Mouse (Mus musculus): ENCODE results near the gene Hspb8.
"Not testable (repeated sequence)": the region's sequence is repeated elsewhere in the genome, so short reads cannot be mapped to it uniquely, and the experiment has no call there.

Gene Hspb8

GRCm38 (mm10) chr5:116434976-116435850, 12.5 kb upstream of the Hspb8 start:
- DNase-seq (ENCODE audit: extremely low spot score, low spot score), result no peak

- no peak for DNase-seq (ENCODE audit: extremely low spot score, low spot score)
These were observed 10.2 kb upstream of the Hspb8 start for GRCm38 (mm10) chr5:116432871-116433270.

- DNase-seq (ENCODE audit: extremely low spot score, low spot score), result no peak
These were observed 4.0 kb upstream of the Hspb8 start for GRCm38 (mm10) chr5:116426701-116427100.

- not testable (repeated sequence) for DNase-seq (ENCODE audit: extremely low spot score, low spot score)
These were observed 3.0 kb upstream of the Hspb8 start for GRCm38 (mm10) chr5:116425709-116426108.

GRCm38 (mm10) chr5:116425273-116425672, 2.6 kb upstream of the Hspb8 start:
- no peak for DNase-seq (ENCODE audit: extremely low spot score, low spot score)

GRCm38 (mm10) chr5:116423746-116424145, 1.1 kb upstream of the Hspb8 start:
- no peak for DNase-seq (ENCODE audit: extremely low spot score, low spot score)

GRCm38 (mm10) chr5:116421791-116422481, 728 bp downstream of the Hspb8 start:
- no peak for DNase-seq (ENCODE audit: extremely low spot score, low spot score)

- DNase-seq (ENCODE audit: extremely low spot score, low spot score), result no peak
These were observed 1.9 kb downstream of the Hspb8 start for GRCm38 (mm10) chr5:116420759-116421225.

GRCm38 (mm10) chr5:116420213-116420612, 2.5 kb downstream of the Hspb8 start:
- no peak for DNase-seq (ENCODE audit: extremely low spot score, low spot score)

GRCm38 (mm10) chr5:116419322-116420045, 3.2 kb downstream of the Hspb8 start:
- DNase-seq (ENCODE audit: extremely low spot score, low spot score), result no peak

- DNase-seq (ENCODE audit: extremely low spot score, low spot score), result no peak
These were observed 6.5 kb downstream of the Hspb8 start for GRCm38 (mm10) chr5:116416208-116416607.

GRCm38 (mm10) chr5:116409689-116410590, 12.7 kb downstream of the Hspb8 start:
- no peak for DNase-seq (ENCODE audit: extremely low spot score, low spot score)

- no peak for DNase-seq (ENCODE audit: extremely low spot score, low spot score)
These were observed 13.7 kb downstream of the Hspb8 start for GRCm38 (mm10) chr5:116408965-116409364.

- DNase-seq (ENCODE audit: extremely low spot score, low spot score), result no peak
These were observed 14.7 kb downstream of the Hspb8 start for GRCm38 (mm10) chr5:116407936-116408335.

- no peak for DNase-seq (ENCODE audit: extremely low spot score, low spot score)
These were observed 15.3 kb downstream of the Hspb8 start for GRCm38 (mm10) chr5:116407321-116407720.

- no peak for DNase-seq (ENCODE audit: extremely low spot score, low spot score)
These were observed 16.2 kb downstream of the Hspb8 start for GRCm38 (mm10) chr5:116406507-116406906.

- no peak for DNase-seq (ENCODE audit: extremely low spot score, low spot score)
These were observed 16.7 kb downstream of the Hspb8 start for GRCm38 (mm10) chr5:116405934-116406333.

GRCm38 (mm10) chr5:116404063-116404462, 18.6 kb downstream of the Hspb8 start:
- DNase-seq (ENCODE audit: extremely low spot score, low spot score), result no peak

- no peak for DNase-seq (ENCODE audit: extremely low spot score, low spot score)
These were observed 21.9 kb downstream of the Hspb8 start for GRCm38 (mm10) chr5:116400801-116401200.

GRCm38 (mm10) chr5:116400042-116400730, 22.5 kb downstream of the Hspb8 start:
- DNase-seq (ENCODE audit: extremely low spot score, low spot score), result no peak
